Mouse (Mus musculus) hindbrain, embryonic 12.5 days (tissue): Measurements from ENCODE around the gene Dhodh. TPM values are rescaled to one million over a fixed set of nuclear protein-coding genes. Genes with fewer than 3 reads are reported as not detected.

Source experiments
- ATAC-seq: fragments of 200-750 bp; cut with Nextera tagmentation; 2 replicates; pipeline ENCODE4 v1.8.0; 2017; ENCODE audit warnings: moderate TSS enrichment; ENCODE audit not compliant: low FRiP score
- H3K27ac ChIP-seq: fragments of 300-500 bp; sonication (generic); 2 replicates; pipeline ENCODE4 v1.5.1; 2016; ENCODE audit warnings: mild to moderate bottlenecking
- H3K27me3 ChIP-seq: fragments of 300-500 bp; sonication (generic); 2 replicates; pipeline ENCODE4 v1.6.1; 2016; ENCODE audit warnings: mild to moderate bottlenecking
- H3K36me3 ChIP-seq: fragments of 300-500 bp; sonication (generic); 2 replicates; pipeline ENCODE4 v1.6.1; 2016; ENCODE audit warnings: mild to moderate bottlenecking
- H3K4me1 ChIP-seq: fragments of 300-500 bp; sonication (generic); 2 replicates; pipeline ENCODE4 v1.6.1; 2016
- H3K4me2 ChIP-seq: fragments of 300-500 bp; sonication (generic); replicated peaks from 2 replicates; pipeline ENCODE4 v1.6.1; 2016; ENCODE audit warnings: mild to moderate bottlenecking
- H3K4me3 ChIP-seq: fragments of 300-500 bp; sonication (generic); 2 replicates; pipeline ENCODE4 v1.5.1; 2016; ENCODE audit warnings: mild to moderate bottlenecking
- H3K9ac ChIP-seq: fragments of 300-500 bp; sonication (generic); 2 replicates; pipeline ENCODE4 v1.6.1; 2016; ENCODE audit warnings: mild to moderate bottlenecking, moderate library complexity
- H3K9me3 ChIP-seq: fragments of 300-500 bp; sonication (generic); replicated peaks from 2 replicates; pipeline ENCODE4 v1.6.1; 2016; ENCODE audit warnings: mild to moderate bottlenecking
- WGBS: fragments of 180-500 bp; shearing (Covaris S2); methylation state at CpG from one replicate; pipeline ENCODE4 v1.1.7; 2016; 5-methylcytosine and 5-hydroxymethylcytosine counted together
- polyA plus RNA-seq: library from polyadenylated mRNA; unstranded; fragments of >200 nt; fragmentation: Nextera tagmentation; extraction: Ambion mirVana; gene quantifications from 2 replicates; pipeline ENCODE4 v1.2.1, GENCODE M21; 2016

Gene Dhodh
- polyA plus RNA-seq, 1 experiment from 2014 or later, result 36.5 TPM

DNA sequence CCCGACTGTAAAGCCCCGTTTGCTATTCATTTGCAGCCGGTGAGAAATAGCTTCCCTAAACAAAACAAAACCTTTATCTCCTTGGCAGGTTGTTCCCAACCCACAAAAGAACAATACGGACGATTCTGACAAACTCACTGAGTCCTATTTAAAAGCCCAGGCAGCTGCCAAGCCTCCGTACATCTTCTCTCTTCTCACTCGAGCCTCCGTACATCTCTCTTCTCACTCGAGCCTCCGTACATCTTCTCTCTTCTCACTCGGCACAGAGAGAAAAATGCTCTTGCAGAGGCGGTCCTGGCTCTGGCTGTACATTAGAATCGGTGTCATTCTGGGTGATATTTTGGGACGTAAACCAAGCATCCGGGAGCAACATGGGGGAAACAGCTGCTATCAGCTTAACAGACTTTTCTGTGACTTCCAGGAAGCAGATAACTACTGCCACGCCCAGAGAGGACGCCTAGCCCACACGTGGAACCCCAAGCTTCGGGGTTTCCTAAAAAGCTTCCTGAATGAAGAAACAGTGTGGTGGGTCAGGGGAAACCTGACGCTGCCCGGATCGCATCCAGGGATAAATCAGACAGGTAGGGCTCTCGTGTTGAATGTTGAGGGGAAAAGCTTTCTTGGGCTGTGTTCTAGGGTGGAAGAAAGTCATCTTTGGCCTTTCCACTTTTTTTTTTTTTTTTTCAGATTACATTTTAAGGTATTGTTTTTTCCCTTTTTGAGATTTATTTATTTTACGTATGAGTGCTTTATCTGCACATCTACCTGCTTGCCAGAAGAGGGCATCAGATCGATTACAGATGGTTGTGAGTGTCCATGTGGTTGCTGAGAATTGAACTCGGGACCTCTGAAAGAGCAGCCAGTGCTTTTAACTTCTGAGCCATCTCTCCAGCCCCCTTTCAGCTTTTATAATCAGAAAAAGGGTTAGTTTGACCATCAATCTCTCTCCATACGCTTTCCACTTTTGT is 6.1 kb upstream of the Dhodh start, which contains the start of gene Pkd1l3:
TSS of gene Pkd1l3 (plus strand) at position 275 of the 968 bp plus-strand sequence.
- Histone ChIP-seq H3K27ac (no peak within 1 kb of the TSS), H3K9ac (no peak within 1 kb of the TSS), H3K36me3 (no peaks in the 10 kb centered on the region), H3K9me3 (no peaks in the 10 kb centered on the region; the same call in 1 of the 2 replicates), H3K27me3 (no peaks in the 10 kb centered on the region), H3K4me2 (0 out of 2 replicates have a peak within 1 kb of the TSS, but pooled peaks have one; percentile 3), H3K4me3 (no peak within 1 kb of the TSS), H3K4me1 (no peaks in the 10 kb centered on the region)
- ATAC-seq, result no peak
- 63% methylated on average over 27 of the region's 27 CpGs for WGBS

DNA sequence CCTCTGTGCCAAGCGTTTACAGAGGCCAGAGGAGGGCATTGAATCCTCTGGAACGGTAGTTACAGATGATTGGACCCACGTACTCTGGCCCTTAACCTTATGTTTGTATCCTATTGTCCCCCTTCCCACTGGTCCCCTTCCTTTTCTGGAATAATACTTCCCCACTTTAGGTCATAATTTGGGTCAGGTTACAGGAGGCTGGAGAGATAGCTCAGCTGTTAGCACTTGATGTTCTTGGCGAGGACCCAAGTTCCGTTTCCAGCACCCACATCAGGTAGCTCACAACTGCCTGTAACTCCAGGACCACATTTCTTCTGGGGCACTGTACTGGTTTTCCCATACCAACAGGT is 655 bp upstream of the Dhodh start:
- 23% methylated on average over 5 of the region's 5 CpGs for WGBS
- Histone ChIP-seq H3K4me2 (peak overlapping the region; percentile 77), H3K4me1 (peaks cover 10% of the 10 kb centered on the region), H3K36me3 (peaks cover 4% of the 10 kb centered on the region; the same call in 1 of the 2 replicates), H3K27ac (peak overlapping the region; percentile 93), H3K4me3 (peak overlapping the region; percentile 56), H3K9ac (peak overlapping the region; percentile 70; the same call in 1 of the 2 replicates), H3K27me3 (no peaks in the 10 kb centered on the region), H3K9me3 (no peaks in the 10 kb centered on the region)
- ATAC-seq, result no peak

DNA sequence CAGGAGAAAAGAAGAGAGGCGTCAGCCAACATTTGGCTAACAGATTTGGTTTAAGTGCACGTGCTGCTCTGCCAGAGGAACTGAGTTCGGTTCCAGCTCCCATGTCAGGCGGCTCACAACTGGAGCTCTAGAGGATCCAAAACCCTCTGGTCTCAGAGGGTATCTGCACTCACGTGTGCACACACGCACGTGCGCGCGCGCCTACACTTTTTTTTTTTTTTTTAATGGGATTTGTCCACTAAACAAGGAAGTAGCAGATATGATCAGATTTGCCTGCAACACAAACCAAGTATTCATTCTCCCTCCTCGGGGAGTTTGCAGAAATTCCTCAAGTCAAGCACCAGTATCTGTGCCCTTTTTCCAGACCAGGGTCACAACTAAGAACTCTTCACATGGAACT is 823 bp downstream of the Dhodh start:
- no peak for ATAC-seq
- H3K4me1 ChIP-seq, result peaks cover 10% of the 10 kb centered on the region
- peaks cover 16% of the 10 kb centered on the region for H3K36me3 ChIP-seq
- no peaks in the 10 kb centered on the region for H3K27me3 ChIP-seq
- H3K9ac ChIP-seq, result peak overlapping the region; percentile 70
- WGBS, result 12% methylated on average over 12 of the region's 12 CpGs
- no peaks in the 10 kb centered on the region for H3K9me3 ChIP-seq
- H3K27ac ChIP-seq, result peak overlapping the region; percentile 93; the same call in 1 of the 2 replicates
- peak overlapping the region; percentile 56 for H3K4me3 ChIP-seq
- H3K4me2 ChIP-seq, result peak overlapping the region; percentile 77

DNA sequence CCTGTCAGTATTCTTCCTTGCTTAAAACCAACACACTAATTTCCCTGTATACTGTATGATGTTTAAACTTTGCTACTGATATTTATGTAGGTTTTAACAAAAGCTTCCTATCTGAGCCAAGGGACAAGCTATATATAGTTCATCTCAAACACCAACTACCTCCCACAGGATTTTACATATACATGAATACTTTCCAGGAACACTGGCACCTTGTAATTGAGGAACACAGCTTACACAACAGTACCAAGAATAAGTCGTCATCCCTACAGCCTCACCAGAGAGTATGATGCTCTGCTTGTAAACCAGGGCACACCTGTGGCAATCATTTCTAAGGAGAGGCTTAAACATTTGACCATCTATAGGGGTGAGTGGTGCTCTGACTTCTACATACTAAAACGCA is 1.7 kb downstream of the Dhodh start:
- WGBS, result 89% methylated on average over 2 of the region's 2 CpGs
- peaks cover 10% of the 10 kb centered on the region for H3K4me1 ChIP-seq
- no peak for ATAC-seq
- peaks cover 22% of the 10 kb centered on the region for H3K36me3 ChIP-seq
- H3K9ac ChIP-seq, result no peak overlapping the region
- H3K27me3 ChIP-seq, result no peaks in the 10 kb centered on the region
- H3K4me3 ChIP-seq, result no peak overlapping the region
- H3K4me2 ChIP-seq, result no peak overlapping the region
- no peaks in the 10 kb centered on the region for H3K9me3 ChIP-seq
- no peak overlapping the region for H3K27ac ChIP-seq

DNA sequence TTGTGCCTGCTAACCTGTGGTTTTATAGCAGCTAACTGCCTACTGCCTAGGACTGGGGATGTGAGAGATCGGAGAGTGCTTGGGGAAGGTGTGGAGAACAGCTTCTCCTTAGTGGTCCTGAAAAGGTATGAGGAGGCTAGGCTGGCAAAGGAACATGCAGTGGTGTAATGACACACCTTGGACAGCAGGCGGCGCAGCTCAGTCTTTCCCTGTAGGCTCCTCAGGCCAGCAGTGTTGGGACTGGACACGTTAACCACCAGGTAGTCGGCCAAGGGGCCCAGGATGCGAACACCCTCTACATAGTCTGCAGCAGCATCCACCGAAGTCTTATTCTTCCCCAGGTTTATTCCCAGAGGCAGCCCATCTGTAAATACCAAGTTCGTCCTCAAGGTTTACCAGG is 12.6 kb downstream of the Dhodh start:
- peaks cover 36% of the 10 kb centered on the region for H3K36me3 ChIP-seq
- H3K9me3 ChIP-seq, result no peaks in the 10 kb centered on the region
- no peaks in the 10 kb centered on the region for H3K27me3 ChIP-seq
- no peaks in the 10 kb centered on the region for H3K4me1 ChIP-seq
- no peak overlapping the region for H3K4me3 ChIP-seq
- no peak overlapping the region for H3K4me2 ChIP-seq
- ATAC-seq, result no peak
- H3K27ac ChIP-seq, result no peak overlapping the region
- WGBS, result 56% methylated on average over 8 of the region's 8 CpGs
- H3K9ac ChIP-seq, result no peak overlapping the region

DNA sequence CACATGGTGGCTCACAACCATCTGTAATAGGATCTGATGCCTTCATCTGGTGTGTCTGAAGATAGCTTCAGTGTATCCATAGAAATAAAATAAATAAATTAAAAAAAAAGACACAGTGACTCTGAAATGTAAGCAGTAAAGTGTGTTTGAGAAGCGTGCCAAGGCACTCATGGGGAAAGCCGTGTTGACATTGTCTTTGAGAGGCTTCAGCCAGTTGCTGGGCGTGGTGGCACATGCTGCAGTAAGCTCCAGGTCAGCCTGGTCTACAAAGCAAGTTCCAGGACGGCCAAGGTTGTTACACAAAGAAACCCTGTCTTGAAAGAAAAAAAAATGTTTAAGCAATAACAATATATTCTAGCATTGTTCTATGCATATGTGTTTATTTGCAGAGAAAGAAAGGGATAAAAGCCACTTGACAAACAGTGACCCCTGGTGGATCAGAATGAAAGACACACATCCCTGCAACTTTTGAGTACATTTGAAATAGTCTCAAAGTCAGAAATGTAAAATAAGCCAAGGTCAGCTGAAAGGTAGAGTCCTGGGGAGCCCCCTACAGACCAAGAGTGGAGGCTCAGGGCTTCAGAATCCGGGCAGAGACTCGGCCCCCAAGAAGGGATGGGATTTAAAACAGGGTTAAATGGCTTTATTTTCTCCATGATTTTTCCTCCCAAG is 15.2 kb downstream of the Dhodh start:
- 83% methylated on average over 6 of the region's 6 CpGs for WGBS
- Histone ChIP-seq H3K9me3 (no peaks in the 10 kb centered on the region), H3K27me3 (no peaks in the 10 kb centered on the region), H3K4me3 (no peak overlapping the region), H3K36me3 (peaks cover 25% of the 10 kb centered on the region), H3K27ac (no peak overlapping the region), H3K9ac (no peak overlapping the region), H3K4me2 (no peak overlapping the region), H3K4me1 (no peaks in the 10 kb centered on the region)
- ATAC-seq, result no peak

DNA sequence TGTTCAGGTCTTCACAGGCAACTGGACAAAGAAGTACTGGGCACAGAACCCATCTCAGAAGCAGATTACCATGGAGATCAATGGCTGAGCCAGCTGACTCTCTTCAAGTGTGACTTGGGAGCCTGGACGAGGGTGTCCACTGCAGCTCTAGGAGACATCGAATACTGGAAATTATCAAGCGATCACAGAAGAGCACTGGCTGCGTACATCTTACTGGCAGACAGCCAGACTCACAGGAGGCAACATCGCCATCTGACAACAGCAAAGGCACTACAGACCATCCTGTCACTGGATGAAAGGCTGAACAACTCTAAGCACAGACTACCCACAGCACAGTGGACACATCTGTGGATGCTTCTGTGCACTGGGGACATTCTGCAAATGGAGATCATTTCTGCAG is 16.3 kb downstream of the Dhodh start:
- 93% methylated on average over 5 of the region's 5 CpGs for WGBS
- Histone ChIP-seq H3K4me1 (no peaks in the 10 kb centered on the region), H3K27ac (no peak overlapping the region), H3K9me3 (no peaks in the 10 kb centered on the region), H3K9ac (no peak overlapping the region), H3K27me3 (no peaks in the 10 kb centered on the region), H3K36me3 (peaks cover 23% of the 10 kb centered on the region), H3K4me2 (no peak overlapping the region), H3K4me3 (no peak overlapping the region)
- no peak for ATAC-seq

DNA sequence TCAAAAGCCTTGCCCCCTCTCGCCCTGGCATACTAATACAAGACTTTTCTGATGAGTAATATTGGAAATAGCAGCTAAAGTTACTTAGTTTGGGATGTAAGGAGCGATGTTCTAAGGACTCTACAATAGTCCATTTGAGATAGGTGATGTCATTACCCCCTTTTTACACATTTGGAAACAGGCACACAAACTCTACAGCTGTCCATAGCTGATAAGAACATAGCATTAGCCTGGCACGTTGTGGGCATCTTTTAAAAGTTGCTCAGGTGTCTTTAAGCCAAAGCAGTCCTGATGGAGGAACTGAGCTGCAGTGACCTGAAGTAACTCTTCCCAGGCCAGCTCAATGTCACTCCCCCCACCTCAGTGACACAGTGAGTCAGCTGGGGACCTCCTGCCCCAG is 17.1 kb downstream of the Dhodh start:
- WGBS, result 88% methylated on average over 3 of the region's 3 CpGs
- H3K9ac ChIP-seq, result no peak overlapping the region
- H3K4me3 ChIP-seq, result no peak overlapping the region
- peaks cover 20% of the 10 kb centered on the region for H3K36me3 ChIP-seq
- no peak overlapping the region for H3K27ac ChIP-seq
- H3K4me2 ChIP-seq, result no peak overlapping the region
- no peak for ATAC-seq
- no peaks in the 10 kb centered on the region for H3K4me1 ChIP-seq
- no peaks in the 10 kb centered on the region for H3K9me3 ChIP-seq
- no peaks in the 10 kb centered on the region for H3K27me3 ChIP-seq

DNA sequence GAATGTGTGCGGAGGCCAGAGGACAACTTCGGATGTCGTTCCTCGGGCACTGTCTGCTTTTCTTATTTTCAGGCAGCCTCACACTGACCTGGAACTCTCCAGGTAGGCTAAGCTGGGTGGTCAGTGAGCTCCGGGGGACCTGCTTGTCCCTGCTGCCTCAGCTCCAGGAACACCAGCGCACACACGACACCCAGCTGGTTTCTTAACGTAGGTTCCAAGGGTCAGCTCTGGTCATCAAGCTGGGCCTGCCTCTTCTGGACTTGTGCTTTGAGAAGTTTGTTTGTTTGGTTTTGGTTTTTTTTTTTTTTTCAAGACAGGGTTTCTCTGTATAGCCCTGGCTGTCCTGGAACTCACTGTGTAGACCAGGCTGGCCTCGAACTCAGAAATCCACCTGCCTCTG is 17.6 kb downstream of the Dhodh start:
- H3K4me1 ChIP-seq, result no peaks in the 10 kb centered on the region
- H3K27me3 ChIP-seq, result no peaks in the 10 kb centered on the region
- no peak for ATAC-seq
- no peaks in the 10 kb centered on the region for H3K9me3 ChIP-seq
- no peak overlapping the region for H3K9ac ChIP-seq
- no peak overlapping the region for H3K27ac ChIP-seq
- no peak overlapping the region for H3K4me3 ChIP-seq
- 85% methylated on average over 9 of the region's 9 CpGs for WGBS
- peaks cover 20% of the 10 kb centered on the region for H3K36me3 ChIP-seq
- H3K4me2 ChIP-seq, result no peak overlapping the region

DNA sequence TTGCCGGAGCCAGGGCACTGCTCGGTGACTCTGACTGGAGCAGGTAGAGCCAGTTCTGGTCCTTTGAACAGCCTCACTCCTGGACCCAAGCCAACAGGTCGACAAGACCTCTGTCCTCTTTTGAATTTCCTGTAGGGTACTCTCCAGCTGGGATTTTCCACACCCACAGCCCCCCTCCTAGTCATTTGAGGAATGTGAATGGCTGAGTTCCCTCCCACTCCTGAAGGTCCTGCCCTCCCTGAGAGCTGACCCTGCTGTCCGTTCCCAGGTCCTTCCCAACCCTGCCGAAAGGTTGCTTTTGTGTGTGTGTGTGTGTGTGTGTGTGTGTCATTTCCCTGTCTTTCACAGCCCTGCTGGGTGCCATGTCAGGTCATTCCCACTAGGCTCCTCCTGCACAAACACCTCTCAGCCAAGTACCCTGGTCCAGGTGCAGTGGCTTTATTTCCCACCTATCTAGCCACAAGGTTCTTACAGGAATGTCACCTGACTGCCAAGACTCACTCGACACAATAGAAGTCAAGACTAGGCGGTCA is 21.4 kb downstream of the Dhodh start:
- ATAC-seq, result no peak
- no peak overlapping the region for H3K4me2 ChIP-seq
- no peaks in the 10 kb centered on the region for H3K9me3 ChIP-seq
- H3K36me3 ChIP-seq, result no peaks in the 10 kb centered on the region
- H3K4me1 ChIP-seq, result no peaks in the 10 kb centered on the region
- no peaks in the 10 kb centered on the region for H3K27me3 ChIP-seq
- 64% methylated on average over 7 of the region's 7 CpGs for WGBS
- no peak overlapping the region for H3K9ac ChIP-seq
- H3K27ac ChIP-seq, result no peak overlapping the region
- no peak overlapping the region for H3K4me3 ChIP-seq

DNA sequence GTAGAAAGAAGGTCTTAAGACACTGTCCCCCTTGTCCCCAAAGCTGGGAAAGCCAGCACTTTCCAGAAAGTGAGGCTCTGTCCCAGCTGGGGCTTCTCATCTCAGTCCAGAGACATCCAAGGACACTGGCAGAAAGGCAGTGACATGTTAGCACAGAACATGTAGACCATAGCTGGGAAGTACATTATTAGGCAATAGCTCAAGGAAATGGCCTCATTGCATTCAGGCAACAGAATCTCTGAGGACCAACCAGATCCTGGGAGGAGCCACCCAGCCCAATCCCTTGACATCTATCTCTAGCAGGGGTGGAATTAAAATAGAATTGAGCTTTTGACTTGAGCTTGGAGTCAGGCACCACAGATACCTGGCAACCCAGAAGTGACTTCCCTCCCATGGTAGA is 22.8 kb downstream of the Dhodh start:
- no peak overlapping the region for H3K9ac ChIP-seq
- no peaks in the 10 kb centered on the region for H3K27me3 ChIP-seq
- no peak overlapping the region for H3K27ac ChIP-seq
- H3K4me2 ChIP-seq, result no peak overlapping the region
- ATAC-seq, result no peak
- no peaks in the 10 kb centered on the region for H3K9me3 ChIP-seq
- no peak overlapping the region for H3K4me3 ChIP-seq
- no peaks in the 10 kb centered on the region for H3K4me1 ChIP-seq
- H3K36me3 ChIP-seq, result no peaks in the 10 kb centered on the region

DNA sequence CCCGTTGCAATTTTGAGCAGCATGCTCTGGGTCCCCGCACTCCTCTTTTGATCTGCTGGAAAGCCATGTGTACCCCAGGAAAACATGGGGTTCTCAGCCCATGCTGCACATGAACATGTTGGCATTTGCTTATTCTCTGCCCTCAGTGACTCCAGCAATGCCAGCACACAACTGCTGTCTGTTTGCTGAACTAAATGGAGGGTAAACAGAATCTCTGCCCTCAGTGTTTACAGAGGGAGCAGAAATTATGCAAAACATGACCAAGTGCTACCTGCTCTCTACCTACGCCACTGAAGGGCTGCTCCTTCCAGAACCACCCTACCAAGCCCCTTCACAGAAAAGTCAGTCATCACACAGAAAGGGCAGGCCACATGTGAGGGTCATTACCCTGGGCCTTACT is 23.6 kb downstream of the Dhodh start:
- no peak for ATAC-seq

More for the DNA sequence above, 23.6 kb downstream of the Dhodh start:
- no peaks in the 10 kb centered on the region for H3K9me3 ChIP-seq
- H3K4me3 ChIP-seq, result no peak overlapping the region
- H3K4me1 ChIP-seq, result no peaks in the 10 kb centered on the region
- no peak overlapping the region for H3K4me2 ChIP-seq
- H3K27me3 ChIP-seq, result no peaks in the 10 kb centered on the region
- H3K36me3 ChIP-seq, result no peaks in the 10 kb centered on the region
- no peak overlapping the region for H3K9ac ChIP-seq
- no peak overlapping the region for H3K27ac ChIP-seq
- WGBS, result 90% methylated on average over 3 of the region's 3 CpGs
